Comparison of ENCODE assay signal across 14 mouse cellular contexts in genomic region chr4:87804576-87804975, GRCm38 (mm10).
DNase-seq lines count a peak whose midpoint lies in the region; ATAC-seq and TF ChIP-seq lines count a peak whose summit lies in the region.
"Had no signal": no experiment of that assay in that cellular context is flagged by ENCODE, and none has a peak within 500 bp of the region (broad histone marks: within the 10 kb centered on the region; RNA-seq: fewer than 3 reads in every experiment).

No protein-coding gene starts in this region.

- H3K4me1 ChIP-seq in lung, embryonic 14.5 days (ENCODE audit: insufficient read depth) = peaks cover 26% of the 10 kb centered on the region
- H3K4me1 ChIP-seq in intestine, embryonic 16.5 days (ENCODE audit: control insufficient read depth, insufficient read depth, low read length) = peaks cover 17% of the 10 kb centered on the region
- peaks cover 44% of the 10 kb centered on the region for H3K4me1 ChIP-seq in liver, embryonic 16.5 days (ENCODE audit: control insufficient read depth, low read depth, low read length)
- H3K4me1 ChIP-seq in kidney, adult 2 months (ENCODE audit: control insufficient read depth, insufficient read depth, low read length) = no peaks in the 10 kb centered on the region

- H3K4me3 ChIP-seq in gastrocnemius, adult 2 months = peak overlapping the region; percentile 73
- H3K4me3 ChIP-seq in lung, embryonic 14.5 days (ENCODE audit: low read depth, low read length) = no peak overlapping the region; the same call in 1 of the 2 replicates
- no peak overlapping the region for H3K4me3 ChIP-seq in intestine, embryonic 16.5 days (ENCODE audit: low read length)
- H3K4me3 ChIP-seq in liver, embryonic 16.5 days (ENCODE audit: low read depth, low read length) = peak overlapping the region; percentile 67
- no peak overlapping the region for H3K4me3 ChIP-seq in kidney, adult 2 months (ENCODE audit: insufficient read depth, low read depth, low read length)
- H3K4me3 ChIP-seq: kidney, embryonic 15.5 days; limb, embryonic 12.5 days had no signal

- no peak for ATAC-seq in lung, embryonic 14.5 days (ENCODE audit: insufficient read depth)
- ATAC-seq in intestine, embryonic 16.5 days = no peak
- no peak for ATAC-seq in liver, embryonic 16.5 days (ENCODE audit: low read depth)
- ATAC-seq: forebrain, embryonic 16.5 days; hindbrain, postnatal 0 days; lung, postnatal 0 days had no signal

- H3K9ac ChIP-seq in lung, embryonic 14.5 days = no peak overlapping the region; the same call in 1 of the 2 replicates
- no peak overlapping the region for H3K9ac ChIP-seq in intestine, embryonic 16.5 days (ENCODE audit: low read depth, low read length)
- H3K9ac ChIP-seq in liver, embryonic 16.5 days (ENCODE audit: low read depth, low read length) = peak overlapping the region; percentile 60
- H3K9ac ChIP-seq: kidney, embryonic 15.5 days; limb, embryonic 12.5 days had no signal

- intact Hi-C loops in gastrocnemius, adult 2 months (cut with DNase I) = no loop called here

- H3K27ac ChIP-seq in gastrocnemius, adult 2 months = peak overlapping the region; percentile 90
- H3K27ac ChIP-seq in lung, embryonic 14.5 days (ENCODE audit: low read depth) = 0 out of 2 replicates have a peak overlapping the region, but pooled peaks have one; percentile 30
- H3K27ac ChIP-seq in intestine, embryonic 16.5 days (ENCODE audit: low read length) = peak overlapping the region; percentile 54; the same call in 1 of the 2 replicates
- peak overlapping the region; percentile 66 for H3K27ac ChIP-seq in liver, embryonic 16.5 days (ENCODE audit: low read length)
- no peak overlapping the region for H3K27ac ChIP-seq in kidney, adult 2 months (ENCODE audit: insufficient read depth, low read depth, low read length)
- H3K27ac ChIP-seq: hindbrain, postnatal 0 days; kidney, embryonic 15.5 days; limb, embryonic 12.5 days had no signal

- H3K27me3 ChIP-seq in lung, embryonic 14.5 days (ENCODE audit: insufficient read depth, low read length) = no peaks in the 10 kb centered on the region
- no peaks in the 10 kb centered on the region for H3K27me3 ChIP-seq in intestine, embryonic 16.5 days (replicated peaks; ENCODE audit: control insufficient read depth, insufficient read depth, low read length)
- H3K27me3 ChIP-seq in liver, embryonic 16.5 days (ENCODE audit: control insufficient read depth, insufficient read depth, low read depth, low read length) = no peaks in the 10 kb centered on the region
- H3K27me3 ChIP-seq in kidney, adult 2 months (replicated peaks; ENCODE audit: control insufficient read depth, insufficient read depth, low read length) = no peaks in the 10 kb centered on the region
- H3K27me3 ChIP-seq: kidney, embryonic 15.5 days; limb, embryonic 12.5 days had no signal

- no peaks in the 10 kb centered on the region for H3K36me3 ChIP-seq in lung, embryonic 14.5 days (ENCODE audit: insufficient read depth)
- H3K36me3 ChIP-seq in intestine, embryonic 16.5 days (ENCODE audit: control insufficient read depth, insufficient read depth, low read length) = no peaks in the 10 kb centered on the region
- H3K36me3 ChIP-seq in liver, embryonic 16.5 days (ENCODE audit: control insufficient read depth, insufficient read depth) = no peaks in the 10 kb centered on the region
- no peaks in the 10 kb centered on the region for H3K36me3 ChIP-seq in kidney, adult 2 months (ENCODE audit: control insufficient read depth, insufficient read depth, low read length)
- H3K36me3 ChIP-seq: kidney, embryonic 15.5 days; limb, embryonic 12.5 days had no signal

- no peak for TF ChIP-seq POLR2A in kidney, adult 2 months (IDR thresholded peaks at IDR 0.05; ENCODE audit: low read depth, low read length)

- 34% methylated on average over 3 of the region's 3 CpGs for WGBS in lung, embryonic 14.5 days
- 50% methylated on average over 3 of the region's 3 CpGs for WGBS in intestine, embryonic 16.5 days
- 47% methylated on average over 3 of the region's 3 CpGs for WGBS in liver, embryonic 16.5 days (ENCODE audit: insufficient replicate concordance)
- WGBS in kidney, adult 2 months = 66% methylated on average over 3 of the region's 3 CpGs

- DNase-seq in gastrocnemius, adult 2 months = no peak
- no peak for DNase-seq in gastrocnemius, postnatal 10 days
- no peak for DNase-seq in lung, embryonic 14.5 days
- DNase-seq in lung, postnatal 4 days = no peak
- DNase-seq in kidney, adult 2 months = no peak
- DNase-seq: gastrocnemius, postnatal 14 days; right cerebral cortex, postnatal 25 days had no signal

- peak overlapping the region; percentile 12; the same call in 1 of the 2 replicates for H3K4me2 ChIP-seq in lung, embryonic 14.5 days
- H3K4me2 ChIP-seq in intestine, embryonic 16.5 days (ENCODE audit: low read depth, low read length) = no peak overlapping the region
- peak overlapping the region; percentile 56 for H3K4me2 ChIP-seq in liver, embryonic 16.5 days (ENCODE audit: low read depth, low read length)
- H3K4me2 ChIP-seq: kidney, embryonic 15.5 days; limb, embryonic 12.5 days had no signal

- H3K9me3 ChIP-seq in lung, embryonic 14.5 days (ENCODE audit: low read depth, low read length) = no peaks in the 10 kb centered on the region
- H3K9me3 ChIP-seq in intestine, embryonic 16.5 days (ENCODE audit: control insufficient read depth, low read length) = no peaks in the 10 kb centered on the region
- no peaks in the 10 kb centered on the region for H3K9me3 ChIP-seq in liver, embryonic 16.5 days (replicated peaks; ENCODE audit: control insufficient read depth, low read length)
- H3K9me3 ChIP-seq: kidney, embryonic 15.5 days; limb, embryonic 12.5 days had no signal

- no peak for TF ChIP-seq CTCF in gastrocnemius, adult 2 months (IDR thresholded peaks at IDR 0.05)
- no peak for TF ChIP-seq CTCF in lung, embryonic 14.5 days (IDR thresholded peaks at IDR 0.05; ENCODE audit: low read depth)
- no peak for TF ChIP-seq CTCF in kidney, adult 2 months (conservative IDR thresholded peaks at IDR 0.05; ENCODE audit: insufficient read depth, insufficient read length, low read depth, low read length)

Comparison
In these comparisons a context has a peak if more than half of its experiments do, and no peak if none do; other contexts are left out.
1. H3K4me3 ChIP-seq: peak in gastrocnemius, adult 2 months (single experiment) and liver, embryonic 16.5 days (single experiment); none in lung, embryonic 14.5 days (single experiment), intestine, embryonic 16.5 days (single experiment) and kidney, adult 2 months (single experiment).